Mouse (Mus musculus): Measurements from ENCODE around the gene Sertad4.

- no peak for TF ChIP-seq CHD2 (IDR thresholded peaks at IDR 0.05; ENCODE audit: low read depth, low read length)
- no peak for TF ChIP-seq HCFC1 (IDR thresholded peaks at IDR 0.05; ENCODE audit: borderline replicate concordance, insufficient read depth, low read length)
- no peak for TF ChIP-seq MAFK (IDR thresholded peaks at IDR 0.05; ENCODE audit: insufficient read depth, low read depth, low read length)
- TF ChIP-seq ZC3H11A (IDR thresholded peaks at IDR 0.05; ENCODE audit: borderline replicate concordance, low read depth, low read length), result no peak
Observed at GRCm38 (mm10) chr1:192833097-192833496, 22.5 kb downstream of the Sertad4 start.

All from ES-E14 (cell line).